Mouse (Mus musculus): ENCODE measurements around the gene Vipas39. TPM values are rescaled to one million over a fixed set of nuclear protein-coding genes. Genes with fewer than 3 reads are reported as not detected.
A peak's percentile ranks its signal among the peaks of the same experiment; 100 is the strongest.
"Not testable (repeated sequence)": the region's sequence is repeated elsewhere in the genome, so short reads cannot be mapped to it uniquely, and the experiment has no call there.

Vipas39 gene
- total and polyA plus RNA-seq, 2 experiments from 2014 or later = 31.4 to 40.4 TPM

DNA sequence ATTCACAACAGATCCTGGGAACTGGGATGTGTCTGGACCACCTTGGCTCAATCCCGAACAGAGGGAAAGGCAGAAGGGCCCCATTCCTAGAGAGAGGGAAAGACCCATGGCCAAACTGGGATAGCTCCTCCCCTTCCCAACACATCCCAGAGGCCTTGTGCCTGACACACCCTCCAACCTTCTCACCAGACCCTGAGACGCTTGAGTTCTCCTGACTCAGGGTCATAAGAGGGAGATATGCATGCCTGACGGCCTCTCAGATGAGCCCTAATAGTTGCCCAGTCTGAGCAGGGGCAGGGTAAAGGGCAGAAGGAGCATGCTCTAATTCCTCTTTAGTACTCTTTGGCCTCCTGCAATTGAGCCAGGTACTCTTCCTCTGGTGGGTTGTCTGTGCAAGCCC lies 13.3 kb upstream of the Vipas39 start:
- Histone ChIP-seq H3K36me3 (replicated peaks; ENCODE audit: control insufficient read depth, insufficient read depth, low read length) (peaks cover 15% of the 10 kb centered on the region), H3K4me2 (ENCODE audit: low read depth, low read length) (no peak overlapping the region), H3K27me3 (ENCODE audit: control insufficient read depth, insufficient read depth, low read length) (no peaks in the 10 kb centered on the region), H3K4me3 (ENCODE audit: low read depth, low read length) (no peak overlapping the region), H3K4me1 (ENCODE audit: control insufficient read depth, insufficient read depth) (0 out of 2 replicates have a peak, but pooled peaks cover 10% of the 10 kb centered on the region), H3K9ac (replicated peaks; ENCODE audit: low read depth, low read length) (no peak overlapping the region), H3K9me3 (replicated peaks; ENCODE audit: control insufficient read depth, low read length) (no peaks in the 10 kb centered on the region), H3K27ac (ENCODE audit: low read depth) (no peak overlapping the region)
- WGBS = 32% methylated on average over 3 of the region's 3 CpGs
- DNase-seq (ENCODE audit: low spot score) (no peak), ATAC-seq (ENCODE audit: insufficient read depth, low read depth) (no peak)
- TF ChIP-seq EP300 (IDR thresholded peaks at IDR 0.05; ENCODE audit: low read depth) (no peak), CTCF (IDR thresholded peaks at IDR 0.05; ENCODE audit: low read depth) (no peak)

DNA sequence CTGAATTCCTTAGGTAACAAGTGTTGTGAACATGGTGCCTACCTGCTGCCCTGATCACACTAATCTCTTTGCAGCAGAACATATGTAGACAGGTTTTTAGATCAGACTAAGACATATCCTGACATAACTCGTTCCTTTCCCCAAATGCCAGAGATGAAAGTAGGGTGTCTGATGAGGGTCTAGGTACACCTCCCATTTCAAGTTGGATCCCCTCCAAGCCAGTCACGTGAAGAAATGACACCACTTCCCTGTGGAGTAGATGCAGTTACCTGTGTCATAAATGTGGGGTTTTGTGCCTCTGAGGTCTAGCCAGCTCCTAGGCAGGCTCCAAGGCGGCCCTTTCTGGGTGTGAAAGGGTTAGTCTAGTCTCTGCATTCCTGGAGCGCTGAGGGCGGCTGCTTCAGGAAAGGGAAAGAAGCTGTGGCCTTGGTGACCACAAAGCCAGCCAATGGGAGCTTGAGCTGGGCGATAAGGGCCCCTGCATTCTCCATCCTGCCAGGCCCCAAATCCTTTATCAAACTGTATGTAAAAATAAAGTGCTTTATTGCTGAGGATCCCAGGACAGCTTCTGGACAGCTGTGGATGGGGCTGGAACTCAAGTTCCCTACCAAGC lies 12.2 kb upstream of the Vipas39 start:
- Histone ChIP-seq H3K27ac (ENCODE audit: low read depth) (no peak overlapping the region), H3K9me3 (replicated peaks; ENCODE audit: control insufficient read depth, low read length) (no peaks in the 10 kb centered on the region), H3K4me2 (ENCODE audit: low read depth, low read length) (peak overlapping the region; percentile 3), H3K4me3 (ENCODE audit: low read depth, low read length) (0 out of 2 replicates have a peak overlapping the region, but pooled peaks have one; percentile 13), H3K4me1 (ENCODE audit: control insufficient read depth, insufficient read depth) (0 out of 2 replicates have a peak, but pooled peaks cover 10% of the 10 kb centered on the region), H3K9ac (replicated peaks; ENCODE audit: low read depth, low read length) (no peak overlapping the region), H3K27me3 (ENCODE audit: control insufficient read depth, insufficient read depth, low read length) (no peaks in the 10 kb centered on the region), H3K36me3 (replicated peaks; ENCODE audit: control insufficient read depth, insufficient read depth, low read length) (peaks cover 25% of the 10 kb centered on the region)
- DNase-seq (ENCODE audit: low spot score) (peak; percentile 84), ATAC-seq (ENCODE audit: insufficient read depth, low read depth) (peak; percentile 89)
- WGBS = 5% methylated on average over 6 of the region's 6 CpGs
- no peak for TF ChIP-seq CTCF (IDR thresholded peaks at IDR 0.05; ENCODE audit: low read depth)
- TF ChIP-seq EP300 (IDR thresholded peaks at IDR 0.05; ENCODE audit: low read depth) = no peak

DNA sequence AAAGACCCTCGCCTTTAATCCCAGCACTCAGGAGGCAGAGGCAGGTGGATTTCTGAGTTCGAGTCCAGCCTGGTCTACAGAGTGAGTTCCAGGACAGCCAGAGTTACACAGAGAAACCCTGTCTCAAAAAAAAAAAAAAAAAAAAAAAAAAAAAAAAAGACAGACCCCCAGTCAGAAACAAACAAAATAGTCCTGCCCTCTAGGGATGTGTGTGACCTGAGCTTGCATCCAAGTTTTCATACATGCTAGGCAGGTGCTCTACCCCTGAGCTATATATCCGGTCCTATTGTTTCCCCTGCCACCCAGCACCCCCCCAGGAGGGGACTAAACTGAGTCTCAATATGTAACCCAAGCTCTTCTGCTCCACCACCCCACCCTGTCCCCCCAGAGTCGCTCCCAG lies 11.2 kb upstream of the Vipas39 start:
- not testable (repeated sequence) for H3K4me3 ChIP-seq (ENCODE audit: low read depth, low read length)

DNA sequence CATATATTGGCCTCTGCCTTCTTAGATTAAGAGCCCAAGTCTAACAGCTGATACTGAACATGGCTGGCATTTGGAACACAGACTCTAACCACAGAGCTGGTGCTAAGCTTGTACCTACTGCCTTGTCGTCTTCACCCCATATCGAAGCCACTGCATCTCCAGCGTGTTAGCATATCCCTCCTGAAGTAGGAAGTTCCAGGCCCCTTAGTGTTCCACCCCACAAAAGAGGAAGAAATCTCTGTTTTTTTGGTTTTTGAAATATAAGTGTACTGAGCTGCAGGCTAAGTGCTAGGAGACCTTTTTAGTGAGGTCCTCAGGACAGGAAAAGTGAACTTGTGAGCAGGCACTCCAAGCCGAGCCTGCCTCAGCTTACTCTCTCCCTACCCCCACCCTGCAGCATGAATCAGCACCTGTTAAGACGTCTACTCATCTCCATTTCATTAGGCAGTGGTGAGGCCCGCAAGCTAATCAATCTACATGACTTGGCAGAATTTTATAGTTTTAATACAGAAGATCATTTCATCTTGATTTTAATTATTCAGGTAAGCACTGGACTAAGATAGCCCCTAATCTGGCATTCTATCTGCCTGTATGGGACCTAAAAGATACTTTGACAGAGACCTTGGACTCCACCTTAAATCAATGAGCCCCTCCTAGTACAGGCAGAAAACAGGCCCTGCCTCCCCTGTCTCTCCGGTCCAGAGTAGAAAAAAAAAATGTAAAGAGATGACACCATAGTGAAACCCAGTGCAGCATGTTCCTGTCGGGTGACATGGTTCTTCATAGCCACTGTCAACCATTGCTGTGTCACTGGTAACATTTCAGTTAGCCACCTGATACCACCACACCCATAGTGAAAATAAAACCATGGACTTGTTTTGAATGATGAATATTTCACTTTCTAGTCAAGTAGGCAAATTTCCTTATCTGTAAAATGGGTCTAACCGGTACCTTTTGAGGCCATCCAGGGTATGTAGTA lies 9.1 kb upstream of the Vipas39 start:
- H3K27ac ChIP-seq (ENCODE audit: low read depth) = no peak overlapping the region
- ATAC-seq (ENCODE audit: insufficient read depth, low read depth) (no peak), DNase-seq (ENCODE audit: low spot score) (no peak)
- no peak overlapping the region for H3K4me3 ChIP-seq (ENCODE audit: low read depth, low read length)
- TF ChIP-seq CTCF (IDR thresholded peaks at IDR 0.05; ENCODE audit: low read depth) (no peak), EP300 (IDR thresholded peaks at IDR 0.05; ENCODE audit: low read depth) (no peak)
- no peak overlapping the region for H3K9ac ChIP-seq (replicated peaks; ENCODE audit: low read depth, low read length)
- H3K27me3 ChIP-seq (ENCODE audit: control insufficient read depth, insufficient read depth, low read length) = no peaks in the 10 kb centered on the region
- H3K4me2 ChIP-seq (ENCODE audit: low read depth, low read length) = no peak overlapping the region
- H3K9me3 ChIP-seq (replicated peaks; ENCODE audit: control insufficient read depth, low read length) = no peaks in the 10 kb centered on the region
- peaks cover 56% of the 10 kb centered on the region for H3K36me3 ChIP-seq (replicated peaks; ENCODE audit: control insufficient read depth, insufficient read depth, low read length)
- H3K4me1 ChIP-seq (ENCODE audit: control insufficient read depth, insufficient read depth) = 0 out of 2 replicates have a peak, but pooled peaks cover 10% of the 10 kb centered on the region
- WGBS = 84% methylated on average over 9 of the region's 9 CpGs

More for the DNA sequence above, 11.2 kb upstream of the Vipas39 start:
- Histone ChIP-seq H3K36me3 (replicated peaks; ENCODE audit: control insufficient read depth, insufficient read depth, low read length) (peaks cover 35% of the 10 kb centered on the region), H3K4me1 (ENCODE audit: control insufficient read depth, insufficient read depth) (0 out of 2 replicates have a peak, but pooled peaks cover 10% of the 10 kb centered on the region)
- not testable (repeated sequence) for H3K9me3 ChIP-seq (replicated peaks; ENCODE audit: control insufficient read depth, low read length); H3K27ac ChIP-seq (ENCODE audit: low read depth); ATAC-seq (ENCODE audit: insufficient read depth, low read depth); H3K27me3 ChIP-seq (ENCODE audit: control insufficient read depth, insufficient read depth, low read length); H3K4me2 ChIP-seq (ENCODE audit: low read depth, low read length); H3K9ac ChIP-seq (replicated peaks; ENCODE audit: low read depth, low read length); DNase-seq (ENCODE audit: low spot score)
- 79% methylated on average over 4 of the region's 4 CpGs for WGBS

DNA sequence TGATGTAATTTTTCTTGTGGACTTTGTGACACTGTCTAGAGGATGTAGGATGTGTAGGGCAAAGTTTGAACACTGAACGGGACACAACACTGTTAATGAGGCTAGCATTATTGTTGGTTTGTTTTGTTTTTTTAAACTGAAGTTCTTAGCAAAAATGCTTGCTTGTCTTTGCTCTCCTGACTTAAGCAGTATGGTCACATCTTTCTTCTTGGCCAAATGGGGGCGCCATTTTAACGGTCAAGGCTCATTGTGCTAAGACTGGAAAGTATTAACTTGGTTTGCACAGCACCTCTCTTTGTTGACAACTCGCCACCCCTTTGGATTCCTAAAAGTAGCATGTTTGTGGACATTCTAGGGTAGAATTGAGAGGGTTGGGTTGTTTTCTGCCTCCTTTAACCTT lies 1.6 kb upstream of the Vipas39 start:
- Histone ChIP-seq H3K9ac (replicated peaks; ENCODE audit: low read depth, low read length) (no peak overlapping the region; the same call in 1 of the 2 replicates), H3K27me3 (ENCODE audit: control insufficient read depth, insufficient read depth, low read length) (no peaks in the 10 kb centered on the region), H3K27ac (ENCODE audit: low read depth) (no peak overlapping the region), H3K9me3 (replicated peaks; ENCODE audit: control insufficient read depth, low read length) (no peaks in the 10 kb centered on the region), H3K36me3 (replicated peaks; ENCODE audit: control insufficient read depth, insufficient read depth, low read length) (peaks cover 54% of the 10 kb centered on the region), H3K4me3 (ENCODE audit: low read depth, low read length) (peak overlapping the region; percentile 92), H3K4me2 (ENCODE audit: low read depth, low read length) (peak overlapping the region; percentile 90), H3K4me1 (ENCODE audit: control insufficient read depth, insufficient read depth) (peaks cover 12% of the 10 kb centered on the region)
- ATAC-seq (ENCODE audit: insufficient read depth, low read depth) (no peak), DNase-seq (ENCODE audit: low spot score) (peak; percentile 66)
- peak; percentile 49 for TF ChIP-seq CTCF (IDR thresholded peaks at IDR 0.05; ENCODE audit: low read depth)
- no peak for TF ChIP-seq EP300 (IDR thresholded peaks at IDR 0.05; ENCODE audit: low read depth)
- 20% methylated on average over 4 of the region's 4 CpGs for WGBS
